Mouse (Mus musculus): ENCODE data around the gene Trdmt1.

DNA sequence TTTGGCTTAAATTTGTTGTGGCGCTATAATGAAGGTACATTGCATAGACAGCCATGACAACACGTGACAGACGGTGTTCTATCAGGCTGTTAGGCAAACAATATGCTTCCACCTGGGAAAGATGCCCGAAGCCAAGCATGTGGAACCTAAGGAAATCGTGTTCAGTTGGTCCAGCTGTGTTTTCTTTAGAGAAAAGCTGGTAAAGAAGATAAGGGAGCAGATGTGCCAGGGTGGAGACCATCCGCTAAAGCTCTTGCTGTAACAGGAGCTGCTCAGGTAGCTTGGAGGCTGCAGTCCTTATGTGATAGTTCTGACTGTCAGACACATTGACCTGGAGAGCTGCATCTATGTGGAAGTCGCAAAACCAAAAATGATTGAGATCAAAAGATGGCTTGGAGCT, 45.3 kb downstream of the Trdmt1 start:
- TF ChIP-seq CTCF (IDR thresholded peaks at IDR 0.05; ENCODE audit: low read depth) (no peak), EP300 (IDR thresholded peaks at IDR 0.05; ENCODE audit: low read depth) (peak; percentile 30; the same call in 1 of the 2 replicates)

Data from liver, postnatal 0 days (tissue).